Mouse (Mus musculus) lung, adult 2 months (tissue): ENCODE measurements at regions not wholly inside any gene's neighbourhood (a gene's known extent, or its start where the extent isn't known, plus 50 kb on each side); places are given as distances from the start of the nearest gene placed in this dataset.

Experiments used
- CTCF ChIP-seq: fragments of 200-500 bp; IDR thresholded peaks from 2 replicates; pipeline ENCODE4 v1.5.1; 2011; ENCODE audit warnings: mild to moderate bottlenecking, low read length, control low read depth; ENCODE audit not compliant: insufficient read depth
- POLR2A ChIP-seq: fragments of 200-500 bp; IDR thresholded peaks from 2 replicates; pipeline ENCODE4 v1.6.1; 2011; ENCODE audit warnings: low read depth, mild to moderate bottlenecking, control low read depth, low read length, borderline replicate concordance; ENCODE audit errors: extremely low read depth

GRCm38 (mm10) chr17:7643640-7644039 is 183.5 kb downstream of the Fndc1 start:
- no peak for TF ChIP-seq POLR2A
- TF ChIP-seq CTCF = no peak
